Mouse (Mus musculus): ENCODE results near the gene Zfp748. TPM values are rescaled to one million over a fixed set of nuclear protein-coding genes. Genes with fewer than 3 reads are reported as not detected.

The Zfp748 gene
- polyA plus RNA-seq, 1 experiment from 2014 or later = 20.0 TPM

DNA sequence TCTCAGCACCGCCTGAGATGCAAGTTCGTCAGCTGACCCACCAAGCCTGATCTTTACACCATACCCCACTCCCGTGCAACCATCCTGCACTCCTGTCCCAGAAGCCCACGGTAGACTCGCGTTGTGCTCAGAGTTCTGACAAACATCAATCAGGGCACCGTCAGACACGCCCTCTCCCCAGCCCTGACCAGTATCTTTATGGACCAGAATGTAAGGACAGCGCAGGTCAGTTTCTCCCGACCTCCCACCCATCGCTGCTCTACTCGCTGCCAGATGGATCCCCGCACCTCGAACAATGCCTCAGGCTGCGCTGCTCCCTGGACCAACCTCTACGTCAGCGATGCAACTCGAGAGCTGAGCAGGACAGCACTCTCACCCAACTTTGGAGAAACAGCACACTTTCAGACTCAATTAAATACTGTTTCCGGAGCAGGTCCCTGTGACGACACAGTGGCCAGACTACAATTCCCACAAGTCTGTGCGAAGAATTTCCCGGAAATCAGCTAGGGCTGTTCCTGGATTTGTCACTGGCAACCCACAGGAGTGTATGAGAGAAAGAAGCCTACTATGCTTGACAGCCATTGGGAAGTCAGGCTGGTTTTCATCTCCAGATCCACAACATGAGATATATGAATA, 53.4 kb downstream of the Zfp748 start, which contains the start of gene Zfp58:
TSS of gene Zfp58 (minus strand) at position 472 of the 636 bp plus-strand sequence.
- peak; percentile 88 for DNase-seq (ENCODE audit: low spot score)
- no peaks in the 10 kb centered on the region for H3K27me3 ChIP-seq (ENCODE audit: control insufficient read depth, insufficient read depth, low read length)
- H3K4me1 ChIP-seq (ENCODE audit: control insufficient read depth, insufficient read depth, low read length) = 0 out of 2 replicates have a peak, but pooled peaks cover 3% of the 10 kb centered on the region
- H3K4me3 ChIP-seq (ENCODE audit: low read depth, low read length) = peak within 1 kb of the TSS; percentile 82
- peak; percentile 93 for ATAC-seq (ENCODE audit: insufficient number of reproducible peaks, low FRiP score, low TSS enrichment, low read depth)
- WGBS = under 1% methylated on average over 22 of the region's 22 CpGs
- H3K9ac ChIP-seq (ENCODE audit: low read length) = peak within 1 kb of the TSS; percentile 74
- H3K9me3 ChIP-seq (ENCODE audit: control insufficient read depth, low read length) = no peaks in the 10 kb centered on the region
- peak within 1 kb of the TSS; percentile 64 for H3K4me2 ChIP-seq (ENCODE audit: low read depth, severe bottlenecking)
- no peaks in the 10 kb centered on the region for H3K36me3 ChIP-seq (ENCODE audit: control insufficient read depth, insufficient read depth, low read length)
- H3K27ac ChIP-seq (replicated peaks; ENCODE audit: low read depth, low read length) = no peak within 1 kb of the TSS

DNA sequence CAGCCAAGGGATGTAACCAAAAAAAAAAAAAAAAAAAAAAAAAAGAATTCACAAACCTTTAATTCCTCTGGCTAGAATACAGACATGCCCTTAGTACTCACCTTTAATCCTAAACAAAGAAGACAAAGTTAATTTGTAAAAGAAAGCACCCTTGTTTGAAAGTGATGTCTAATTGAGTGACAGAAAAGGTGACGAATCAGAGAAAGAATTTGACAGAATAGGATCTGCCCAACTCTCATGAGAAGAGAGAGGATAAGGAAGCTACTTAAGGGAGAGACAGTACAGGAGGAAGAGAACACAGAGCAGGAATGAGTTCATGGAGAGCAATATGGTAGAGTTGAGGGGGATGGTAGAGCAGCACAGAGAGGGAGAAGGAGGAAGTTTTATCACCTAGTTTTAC, 58.0 kb downstream of the Zfp748 start:
- H3K9ac ChIP-seq (ENCODE audit: low read length) = no peak overlapping the region
- H3K4me1 ChIP-seq (ENCODE audit: control insufficient read depth, insufficient read depth, low read length) = 0 out of 2 replicates have a peak, but pooled peaks cover 3% of the 10 kb centered on the region
- H3K27me3 ChIP-seq (ENCODE audit: control insufficient read depth, insufficient read depth, low read length) = no peaks in the 10 kb centered on the region
- H3K9me3 ChIP-seq (ENCODE audit: control insufficient read depth, low read length) = peaks cover 2% of the 10 kb centered on the region; the same call in 1 of the 2 replicates
- no peak for ATAC-seq (ENCODE audit: insufficient number of reproducible peaks, low FRiP score, low TSS enrichment, low read depth)
- H3K36me3 ChIP-seq (ENCODE audit: control insufficient read depth, insufficient read depth, low read length) = peaks cover 15% of the 10 kb centered on the region
- no peak overlapping the region for H3K4me3 ChIP-seq (ENCODE audit: low read depth, low read length)
- H3K4me2 ChIP-seq (ENCODE audit: low read depth, severe bottlenecking) = no peak overlapping the region
- no peak overlapping the region for H3K27ac ChIP-seq (replicated peaks; ENCODE audit: low read depth, low read length)
- 92% methylated on average over 1 of the region's 1 CpGs for WGBS
- DNase-seq (ENCODE audit: low spot score) = no peak

Other genes starting within 250 kb of the Zfp748 start
- gene Zfp457, start 247.3 kb downstream of the Zfp748 start, polyA plus RNA-seq (2014; fragmentation: Nextera tagmentation; extraction: Ambion mirVana) = 0.27 and 0.54 TPM in 2 replicates
- gene Zfp595, start 221.3 kb downstream of the Zfp748 start, polyA plus RNA-seq (2014; fragmentation: Nextera tagmentation; extraction: Ambion mirVana) = 1.9 and 2.8 TPM in 2 replicates
- gene Gm28044, start 193.3 kb downstream of the Zfp748 start, polyA plus RNA-seq (2014; fragmentation: Nextera tagmentation; extraction: Ambion mirVana) = not detected in 2 replicates
- gene Zfp953, start 193.2 kb downstream of the Zfp748 start, polyA plus RNA-seq (2014; fragmentation: Nextera tagmentation; extraction: Ambion mirVana) = 1.1 and 1.2 TPM in 2 replicates
- 0.59 TPM in 1 of 2 replicates, not detected in the other for gene Gm28041, start 178.1 kb downstream of the Zfp748 start, polyA plus RNA-seq (2014; fragmentation: Nextera tagmentation; extraction: Ambion mirVana)
- gene Zfp456, start 178.0 kb downstream of the Zfp748 start, polyA plus RNA-seq (2014; fragmentation: Nextera tagmentation; extraction: Ambion mirVana) = 1.2 and 1.5 TPM in 2 replicates
- gene Zfp429, start 154.0 kb downstream of the Zfp748 start, polyA plus RNA-seq (2014; fragmentation: Nextera tagmentation; extraction: Ambion mirVana) = 4.3 and 5.4 TPM in 2 replicates
- 1.2 and 1.3 TPM in 2 replicates for gene Zfp459, start 132.4 kb downstream of the Zfp748 start, polyA plus RNA-seq (2014; fragmentation: Nextera tagmentation; extraction: Ambion mirVana)
- 9.5 and 9.7 TPM in 2 replicates for gene Zfp874a, start 102.2 kb downstream of the Zfp748 start, polyA plus RNA-seq (2014; fragmentation: Nextera tagmentation; extraction: Ambion mirVana)
- gene Zfp874b, start 69.6 kb downstream of the Zfp748 start, polyA plus RNA-seq (2014; fragmentation: Nextera tagmentation; extraction: Ambion mirVana) = 1.7 and 2.6 TPM in 2 replicates
- gene Zfp58, start 53.3 kb downstream of the Zfp748 start, polyA plus RNA-seq (2014; fragmentation: Nextera tagmentation; extraction: Ambion mirVana) = 19.5 and 19.6 TPM in 2 replicates
- gene Gm26965, start 27.7 kb downstream of the Zfp748 start, polyA plus RNA-seq (2014; fragmentation: Nextera tagmentation; extraction: Ambion mirVana) = not detected in 2 replicates
- 26.8 and 32.8 TPM in 2 replicates for gene Zfp87, start 27.7 kb downstream of the Zfp748 start, polyA plus RNA-seq (2014; fragmentation: Nextera tagmentation; extraction: Ambion mirVana)
- 5.1 and 5.8 TPM in 2 replicates for gene Zfp729b, start 55.9 kb upstream of the Zfp748 start, polyA plus RNA-seq (2014; fragmentation: Nextera tagmentation; extraction: Ambion mirVana)
- gene Gm49345, start 83.9 kb upstream of the Zfp748 start, polyA plus RNA-seq (2014; fragmentation: Nextera tagmentation; extraction: Ambion mirVana) = not detected in 2 replicates
- gene Zfp729a, start 84.0 kb upstream of the Zfp748 start, polyA plus RNA-seq (2014; fragmentation: Nextera tagmentation; extraction: Ambion mirVana) = 2.7 and 3.7 TPM in 2 replicates
- gene Zfp738, start 133.2 kb upstream of the Zfp748 start, polyA plus RNA-seq (2014; fragmentation: Nextera tagmentation; extraction: Ambion mirVana) = 14.0 and 14.2 TPM in 2 replicates
- 4.0 and 4.7 TPM in 2 replicates for gene Zfp65, start 175.3 kb upstream of the Zfp748 start, polyA plus RNA-seq (2014; fragmentation: Nextera tagmentation; extraction: Ambion mirVana)
- 5.4 and 7.2 TPM in 2 replicates for gene Zfp85, start 201.4 kb upstream of the Zfp748 start, polyA plus RNA-seq (2014; fragmentation: Nextera tagmentation; extraction: Ambion mirVana)
- gene Zfp493, start 225.9 kb upstream of the Zfp748 start, polyA plus RNA-seq (2014; fragmentation: Nextera tagmentation; extraction: Ambion mirVana) = 2.8 and 3.1 TPM in 2 replicates

All from limb, embryonic 11.5 days (tissue).